Mouse (Mus musculus) megakaryocyte, embryonic 14.5 days (primary cell): ENCODE results near the gene Ewsr1.

Experiments used
- FLI1 ChIP-seq: IDR thresholded peaks from 2 replicates; pipeline ENCODE4 v1.6.1; 2012; ENCODE audit warnings: low read length, inconsistent platforms, mixed read lengths
- GATA1 ChIP-seq: IDR thresholded peaks from 3 replicates; pipeline ENCODE4 v1.6.1; 2012; ENCODE audit warnings: mixed read lengths, low read length, inconsistent platforms, borderline replicate concordance

DNA sequence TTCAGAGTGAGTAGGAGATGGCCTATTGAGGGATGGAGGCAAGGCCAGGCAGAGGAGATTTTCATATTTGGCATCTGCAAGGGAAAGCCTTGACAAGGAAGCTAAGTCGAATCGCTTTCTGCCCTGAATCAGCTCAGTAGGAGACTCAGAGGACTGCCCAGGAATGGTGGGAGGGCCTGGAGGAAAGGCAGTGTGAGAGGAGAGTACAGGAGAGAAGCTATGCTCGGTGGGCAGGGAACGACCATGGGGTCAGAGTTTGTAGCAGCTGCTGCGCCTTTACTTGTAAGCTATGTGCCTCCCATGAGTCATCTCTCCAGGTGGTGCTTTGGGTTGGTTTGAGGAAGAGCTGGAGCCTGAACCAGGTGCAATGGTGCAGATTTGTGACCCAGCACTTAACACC, 1.7 kb upstream of the Ewsr1 start:
- TF ChIP-seq FLI1 (no peak), GATA1 (no peak)
